Mouse (Mus musculus) ovary, postnatal 10 days (tissue): ENCODE results near the gene Psmc3.
"Not testable (repeated sequence)": the region's sequence is repeated elsewhere in the genome, so short reads cannot be mapped to it uniquely, and the experiment has no call there.

Source experiments
- DNase-seq: peaks from one replicate; pipeline ENCODE4 v3.0.0; 2022; ENCODE audit warnings: low spot score

Gene Psmc3

GRCm38 (mm10) chr2:91081775-91082695 is 28.2 kb downstream of the Psmc3 start, which contains the start of gene Spi1:
Gene Spi1, plus strand, starts transcription at chr2:91082390.
- no peak for DNase-seq

- no peak for DNase-seq
Measured at GRCm38 (mm10) chr2:91082844-91083243, 29.0 kb downstream of the Psmc3 start.

GRCm38 (mm10) chr2:91083366-91083940 is 29.6 kb downstream of the Psmc3 start:
- no peak for DNase-seq

GRCm38 (mm10) chr2:91084179-91084820 is 30.5 kb downstream of the Psmc3 start:
- no peak for DNase-seq

- no peak for DNase-seq
Measured at GRCm38 (mm10) chr2:91085494-91086391, 31.9 kb downstream of the Psmc3 start.

- no peak for DNase-seq
Measured at GRCm38 (mm10) chr2:91086392-91087237, 32.8 kb downstream of the Psmc3 start.

GRCm38 (mm10) chr2:91087453-91087852 is 33.6 kb downstream of the Psmc3 start:
- no peak for DNase-seq

- DNase-seq, result no peak
Measured at GRCm38 (mm10) chr2:91088987-91089386, 35.2 kb downstream of the Psmc3 start.

- DNase-seq, result no peak
Measured at GRCm38 (mm10) chr2:91090208-91090607, 36.4 kb downstream of the Psmc3 start.

GRCm38 (mm10) chr2:91090827-91091226 is 37.0 kb downstream of the Psmc3 start:
- DNase-seq, result no peak

GRCm38 (mm10) chr2:91096524-91096923 is 42.7 kb downstream of the Psmc3 start:
- DNase-seq, result no peak

GRCm38 (mm10) chr2:91097015-91097414 is 43.2 kb downstream of the Psmc3 start:
- DNase-seq, result no peak

GRCm38 (mm10) chr2:91098156-91098555 is 44.3 kb downstream of the Psmc3 start:
- no peak for DNase-seq

GRCm38 (mm10) chr2:91101124-91101740 is 47.4 kb downstream of the Psmc3 start:
- DNase-seq, result peak; percentile 83

- DNase-seq, result no peak
Measured at GRCm38 (mm10) chr2:91108156-91108555, 54.3 kb downstream of the Psmc3 start.

GRCm38 (mm10) chr2:91109241-91109640 is 55.4 kb downstream of the Psmc3 start:
- no peak for DNase-seq

GRCm38 (mm10) chr2:91109807-91110385 is 56.1 kb downstream of the Psmc3 start:
- no peak for DNase-seq

GRCm38 (mm10) chr2:91110429-91110828 is 56.6 kb downstream of the Psmc3 start:
- no peak for DNase-seq

- not testable (repeated sequence) for DNase-seq
Measured at GRCm38 (mm10) chr2:91111832-91112231, 58.0 kb downstream of the Psmc3 start.

- DNase-seq, result no peak
Measured at GRCm38 (mm10) chr2:91112491-91112890, 58.7 kb downstream of the Psmc3 start.
